Mouse (Mus musculus): ENCODE measurements around the gene Zfp184. TPM values are rescaled to one million over a fixed set of nuclear protein-coding genes. Genes with fewer than 3 reads are reported as not detected.

Zfp184 gene
- polyA plus RNA-seq, 1 experiment from 2014 or later, result 25.7 TPM

DNA sequence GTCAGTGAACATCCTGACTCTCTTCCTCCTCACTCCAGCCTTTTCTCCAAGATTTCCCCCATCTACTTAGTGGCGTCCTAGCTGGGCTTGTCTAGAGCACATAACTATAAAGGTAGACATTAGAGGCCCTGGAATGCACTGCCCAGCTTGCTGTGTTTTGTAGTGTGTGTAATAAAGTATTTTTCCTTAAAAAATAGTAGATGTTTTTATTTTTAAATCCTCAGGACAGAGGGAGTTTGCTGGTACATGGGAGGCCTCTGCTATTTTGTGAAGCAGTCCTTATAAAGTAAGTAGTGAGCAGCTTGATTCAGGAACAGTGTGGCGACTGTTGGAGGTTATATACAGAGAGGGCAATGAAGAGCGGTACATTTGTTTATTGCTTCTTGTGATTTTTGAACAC, 63.8 kb downstream of the Zfp184 start:
- H3K27me3 ChIP-seq (ENCODE audit: control insufficient read depth, insufficient read depth, low read length), result peaks cover 88% of the 10 kb centered on the region
- H3K9me3 ChIP-seq (ENCODE audit: control insufficient read depth, low read length), result no peaks in the 10 kb centered on the region
- H3K27ac ChIP-seq (ENCODE audit: low read depth, low read length), result no peak overlapping the region
- H3K9ac ChIP-seq (ENCODE audit: low read depth, low read length), result no peak overlapping the region
- no peak overlapping the region for H3K4me2 ChIP-seq (replicated peaks; ENCODE audit: low read depth, low read length)
- 0 out of 2 replicates have a peak, but pooled peaks cover 2% of the 10 kb centered on the region for H3K4me1 ChIP-seq (replicated peaks; ENCODE audit: control insufficient read depth, insufficient read depth, low read length)
- H3K4me3 ChIP-seq (ENCODE audit: low read depth, low read length), result no peak overlapping the region
- no peaks in the 10 kb centered on the region for H3K36me3 ChIP-seq (ENCODE audit: control insufficient read depth, insufficient read depth, low read length)
- WGBS, result 76% methylated on average over 3 of the region's 3 CpGs
- no peak for ATAC-seq (ENCODE audit: low FRiP score)
- no peak for DNase-seq (ENCODE audit: low spot score)

DNA sequence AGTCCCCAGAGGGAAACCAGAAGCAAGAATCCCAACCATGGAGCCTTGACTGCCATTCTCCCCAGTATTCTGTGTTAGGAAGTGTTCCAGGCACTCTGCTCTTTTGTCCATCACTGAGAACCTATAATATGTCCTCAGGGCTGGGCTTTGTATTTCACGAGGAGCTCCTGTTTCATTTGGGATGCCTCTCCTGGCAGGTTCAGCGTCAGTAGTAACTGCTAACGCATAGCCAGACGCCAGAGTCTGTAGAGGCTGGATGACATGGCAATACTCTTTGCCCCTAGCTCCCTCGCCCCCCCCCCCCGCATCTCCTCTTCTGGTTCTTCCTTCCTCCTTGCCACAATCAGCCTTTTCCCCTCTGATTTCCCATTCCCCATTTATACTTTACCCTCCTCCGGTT, 64.7 kb downstream of the Zfp184 start, which contains the start of gene Prss16:
Gene Prss16 (minus strand): TSS at position 101 of the 400 bp plus-strand sequence.
- no peak within 1 kb of the TSS for H3K27ac ChIP-seq (ENCODE audit: low read depth, low read length)
- peaks cover 6% of the 10 kb centered on the region for H3K4me1 ChIP-seq (replicated peaks; ENCODE audit: control insufficient read depth, insufficient read depth, low read length)
- no peaks in the 10 kb centered on the region for H3K9me3 ChIP-seq (ENCODE audit: control insufficient read depth, low read length)
- no peaks in the 10 kb centered on the region for H3K36me3 ChIP-seq (ENCODE audit: control insufficient read depth, insufficient read depth, low read length)
- WGBS, result 32% methylated on average over 6 of the region's 7 CpGs
- H3K4me2 ChIP-seq (replicated peaks; ENCODE audit: low read depth, low read length), result no peak within 1 kb of the TSS
- DNase-seq (ENCODE audit: low spot score) (no peak), ATAC-seq (ENCODE audit: low FRiP score) (no peak)
- H3K9ac ChIP-seq (ENCODE audit: low read depth, low read length), result no peak within 1 kb of the TSS
- H3K4me3 ChIP-seq (ENCODE audit: low read depth, low read length), result no peak within 1 kb of the TSS
- peaks cover 86% of the 10 kb centered on the region for H3K27me3 ChIP-seq (ENCODE audit: control insufficient read depth, insufficient read depth, low read length)

MicroRNA genes within 50 kb of the gene (microRNA counts, 519-probe panel; counts per million panel counts)
- microRNA mmu-miR-1983, result 5,805 counts per million, percentile 84 among the panel's probes with 10 or more counts

Other genes with a start within 250 kb of the Zfp184 start
- gene Olfr1359, start 247.0 kb upstream of the Zfp184 start, polyA plus RNA-seq (2014; fragmentation: Nextera tagmentation; extraction: Ambion mirVana), result not detected in 2 replicates
- gene Hist1h2bl, start 229.0 kb upstream of the Zfp184 start, polyA plus RNA-seq (2014; fragmentation: Nextera tagmentation; extraction: Ambion mirVana), result 2.1 and 3.0 TPM in 2 replicates
- 17.3 and 25.6 TPM in 2 replicates for gene Hist1h2ai, start 228.7 kb upstream of the Zfp184 start, polyA plus RNA-seq (2014; fragmentation: Nextera tagmentation; extraction: Ambion mirVana)
- 12.7 and 20.0 TPM in 2 replicates for gene Hist1h3h, start 227.4 kb upstream of the Zfp184 start, polyA plus RNA-seq (2014; fragmentation: Nextera tagmentation; extraction: Ambion mirVana)
- gene Hist1h2bm, start 223.1 kb upstream of the Zfp184 start, polyA plus RNA-seq (2014; fragmentation: Nextera tagmentation; extraction: Ambion mirVana), result 4.2 and 4.3 TPM in 2 replicates
- gene Hist1h4j, start 210.0 kb upstream of the Zfp184 start, polyA plus RNA-seq (2014; fragmentation: Nextera tagmentation; extraction: Ambion mirVana), result 0.94 and 1.4 TPM in 2 replicates
- 2.4 and 8.0 TPM in 2 replicates for gene Hist1h4k, start 194.6 kb upstream of the Zfp184 start, polyA plus RNA-seq (2014; fragmentation: Nextera tagmentation; extraction: Ambion mirVana)
- 4.9 and 6.5 TPM in 2 replicates for gene Hist1h2ak, start 191.3 kb upstream of the Zfp184 start, polyA plus RNA-seq (2014; fragmentation: Nextera tagmentation; extraction: Ambion mirVana)
- gene Hist1h2bn, start 191.0 kb upstream of the Zfp184 start, polyA plus RNA-seq (2014; fragmentation: Nextera tagmentation; extraction: Ambion mirVana), result 0.67 and 2.2 TPM in 2 replicates
- gene Hist1h1b, start 164.5 kb upstream of the Zfp184 start, polyA plus RNA-seq (2014; fragmentation: Nextera tagmentation; extraction: Ambion mirVana), result 19.1 TPM in 2 replicates
- gene Hist1h3i, start 161.7 kb upstream of the Zfp184 start, polyA plus RNA-seq (2014; fragmentation: Nextera tagmentation; extraction: Ambion mirVana), result 232 and 252 TPM in 2 replicates
- 1.4 and 8.5 TPM in 2 replicates for gene Hist1h2an, start 157.9 kb upstream of the Zfp184 start, polyA plus RNA-seq (2014; fragmentation: Nextera tagmentation; extraction: Ambion mirVana)
- 2.2 and 2.9 TPM in 2 replicates for gene Hist1h2bp, start 157.6 kb upstream of the Zfp184 start, polyA plus RNA-seq (2014; fragmentation: Nextera tagmentation; extraction: Ambion mirVana)
- 17.8 and 18.7 TPM in 2 replicates for gene Hist1h2bq, start 134.9 kb upstream of the Zfp184 start, polyA plus RNA-seq (2014; fragmentation: Nextera tagmentation; extraction: Ambion mirVana)
- 2.1 TPM in 1 of 2 replicates, not detected in the other for gene Hist1h2ao, start 134.6 kb upstream of the Zfp184 start, polyA plus RNA-seq (2014; fragmentation: Nextera tagmentation; extraction: Ambion mirVana)
- not detected in 2 replicates for gene Hist1h4m, start 133.3 kb upstream of the Zfp184 start, polyA plus RNA-seq (2014; fragmentation: Nextera tagmentation; extraction: Ambion mirVana)
- 13.4 and 14.6 TPM in 2 replicates for gene Hist1h4n, start 112.9 kb upstream of the Zfp184 start, polyA plus RNA-seq (2014; fragmentation: Nextera tagmentation; extraction: Ambion mirVana)
- gene Hist1h2ap, start 111.6 kb upstream of the Zfp184 start, polyA plus RNA-seq (2014; fragmentation: Nextera tagmentation; extraction: Ambion mirVana), result 4,676 and 4,856 TPM in 2 replicates
- 18.1 and 18.6 TPM in 2 replicates for gene Hist1h2br, start 111.4 kb upstream of the Zfp184 start, polyA plus RNA-seq (2014; fragmentation: Nextera tagmentation; extraction: Ambion mirVana)
- 0.11 TPM in 2 replicates for gene Pom121l2, start 36.1 kb downstream of the Zfp184 start, polyA plus RNA-seq (2014; fragmentation: Nextera tagmentation; extraction: Ambion mirVana)
- 0.51 TPM in 1 of 2 replicates, not detected in the other for gene Prss16, start 64.6 kb downstream of the Zfp184 start, polyA plus RNA-seq (2014; fragmentation: Nextera tagmentation; extraction: Ambion mirVana)
- gene Hist1h2ah, start 90.5 kb downstream of the Zfp184 start, polyA plus RNA-seq (2014; fragmentation: Nextera tagmentation; extraction: Ambion mirVana), result 8.4 and 11.9 TPM in 2 replicates
- gene Hist1h2bk, start 90.8 kb downstream of the Zfp184 start, polyA plus RNA-seq (2014; fragmentation: Nextera tagmentation; extraction: Ambion mirVana), result 7.2 and 10.2 TPM in 2 replicates
- 31.2 and 31.4 TPM in 2 replicates for gene Hist1h4i, start 96.3 kb downstream of the Zfp184 start, polyA plus RNA-seq (2014; fragmentation: Nextera tagmentation; extraction: Ambion mirVana)
- gene Hist1h2ag, start 97.8 kb downstream of the Zfp184 start, polyA plus RNA-seq (2014; fragmentation: Nextera tagmentation; extraction: Ambion mirVana), result 58.7 and 60.3 TPM in 2 replicates
- gene Hist1h2bj, start 98.1 kb downstream of the Zfp184 start, polyA plus RNA-seq (2014; fragmentation: Nextera tagmentation; extraction: Ambion mirVana), result 14.0 and 15.2 TPM in 2 replicates
- not detected in 2 replicates for gene Vmn1r188, start 139.3 kb downstream of the Zfp184 start, polyA plus RNA-seq (2014; fragmentation: Nextera tagmentation; extraction: Ambion mirVana)
- not detected in 2 replicates for gene Vmn1r189, start 160.7 kb downstream of the Zfp184 start, polyA plus RNA-seq (2014; fragmentation: Nextera tagmentation; extraction: Ambion mirVana)
- not detected in 2 replicates for gene Vmn1r191, start 238.9 kb downstream of the Zfp184 start, polyA plus RNA-seq (2014; fragmentation: Nextera tagmentation; extraction: Ambion mirVana)
- gene Vmn1r192, start 246.0 kb downstream of the Zfp184 start, polyA plus RNA-seq (2014; fragmentation: Nextera tagmentation; extraction: Ambion mirVana), result not detected in 2 replicates

Measured in hindbrain, embryonic 11.5 days (tissue).